Mouse (Mus musculus) gastrocnemius, postnatal 36 days (tissue): ENCODE data around the gene Glycam1. TPM values are rescaled to one million over a fixed set of nuclear protein-coding genes. Genes with fewer than 3 reads are reported as not detected.
"Not testable (repeated sequence)": the region's sequence is repeated elsewhere in the genome, so short reads cannot be mapped to it uniquely, and the experiment has no call there.

ENCODE experiments used
- DNase-seq, 2 experiments: peaks; one replicate each; pipeline ENCODE4 v3.0.0; 2022
- intact Hi-C: fragments of 180-260 bp; cut with DNase I; formaldehyde crosslinking; loops from one replicate; pipeline ENCODE4 v1.15.1; 2025
- long read RNA-seq, 2 experiments: library from polyadenylated mRNA; stranded (forward); transcript quantifications; one replicate each; pipeline ENCODE4 v2.0.0; 2021
- total RNA-seq, 2 experiments: library from RNA; stranded (reverse); gene quantifications; 2 replicates each; pipeline ENCODE4 v1.2.3; 2021

The Glycam1 gene
- not detected for total RNA-seq
- long read RNA-seq, experiment 1, result 0 reads
- long read RNA-seq, experiment 2, result 0 reads

DNA sequence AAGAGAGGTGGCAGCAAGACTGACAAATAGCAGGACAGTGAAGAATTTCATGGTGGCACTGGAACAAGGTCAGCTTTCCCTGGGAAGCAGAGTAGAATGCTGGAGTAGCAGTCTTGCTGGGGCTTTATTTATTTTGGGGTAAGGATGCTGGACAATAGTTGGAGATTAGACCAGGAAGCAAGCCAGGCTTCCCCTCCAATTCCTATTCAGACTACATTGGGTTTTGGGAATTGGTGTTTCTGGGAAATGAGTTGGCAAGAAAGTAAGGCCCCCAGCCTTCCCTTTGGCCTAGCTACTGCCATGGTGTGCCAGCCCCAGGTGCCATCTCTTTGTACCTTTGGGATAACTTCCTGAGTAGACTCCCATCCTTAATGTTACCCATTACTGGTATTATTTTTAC, at the start of gene Glycam1:
TSS of gene Glycam1 (minus strand) at position 101 of the 400 bp plus-strand sequence.
- intact Hi-C loops, result no loop called here

DNA sequence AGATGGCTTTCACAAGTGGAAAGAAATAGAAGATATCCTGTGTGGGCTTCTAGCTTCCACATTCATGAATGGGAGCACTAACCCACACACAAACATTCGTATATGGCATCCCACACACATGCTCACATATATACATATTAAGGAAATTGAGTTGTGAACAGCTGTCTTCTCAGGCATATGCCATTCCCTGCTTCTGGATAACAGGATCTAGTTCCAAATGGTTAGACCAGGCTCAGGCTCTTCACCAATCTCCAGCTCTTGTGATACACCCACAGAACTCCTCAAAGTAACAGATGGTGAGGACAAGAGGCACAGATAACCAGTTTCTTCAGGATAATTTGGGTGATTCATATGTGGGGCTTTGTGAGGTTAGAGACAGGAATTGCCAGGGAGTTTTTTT, 39.6 kb upstream of the Glycam1 start:
- DNase-seq, result no peak
- intact Hi-C loops, result no loop called here

More for the DNA sequence above, at the start of gene Glycam1:
- no peak for DNase-seq

DNA sequence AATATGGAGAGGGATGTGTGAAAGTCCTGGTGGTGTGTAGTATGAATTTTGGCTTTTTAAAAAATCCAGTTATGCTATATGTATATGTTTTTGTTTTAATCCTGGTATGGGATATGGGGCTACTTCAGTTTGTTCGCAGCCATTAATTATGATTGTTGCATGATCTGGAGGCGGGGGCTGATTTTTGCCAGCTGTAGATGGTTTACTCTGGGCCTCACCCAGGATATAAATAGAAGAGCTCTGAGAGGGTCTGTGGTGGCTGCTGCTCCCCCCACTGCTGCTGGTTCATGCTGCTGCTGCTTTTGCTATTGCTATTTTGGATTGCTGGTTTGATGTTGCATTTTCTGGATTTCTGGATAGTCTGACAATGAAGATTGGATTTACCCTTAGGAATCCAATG, 25.9 kb upstream of the Glycam1 start:
- intact Hi-C loops, result no loop called here
- no peak for DNase-seq

DNA sequence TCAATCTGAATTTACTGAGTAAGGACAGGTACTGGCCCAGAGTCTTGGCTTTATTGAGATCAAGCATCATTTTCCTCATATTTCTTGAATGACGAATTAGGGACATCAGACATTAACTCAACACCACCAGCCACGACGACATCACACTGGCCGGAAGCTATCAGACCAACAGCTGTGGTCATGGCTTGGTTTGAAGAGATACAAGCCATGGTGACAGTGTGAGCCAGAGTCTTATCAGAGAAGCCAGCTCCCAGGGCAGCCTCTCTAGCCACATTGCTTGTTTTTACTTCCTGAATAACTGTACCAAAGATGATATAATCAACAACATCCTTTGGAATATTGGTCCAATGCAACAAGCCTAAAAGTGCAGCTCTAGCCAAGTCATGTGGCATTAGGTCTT, 22.9 kb upstream of the Glycam1 start:
- intact Hi-C loops, result not testable (repeated sequence)

DNA sequence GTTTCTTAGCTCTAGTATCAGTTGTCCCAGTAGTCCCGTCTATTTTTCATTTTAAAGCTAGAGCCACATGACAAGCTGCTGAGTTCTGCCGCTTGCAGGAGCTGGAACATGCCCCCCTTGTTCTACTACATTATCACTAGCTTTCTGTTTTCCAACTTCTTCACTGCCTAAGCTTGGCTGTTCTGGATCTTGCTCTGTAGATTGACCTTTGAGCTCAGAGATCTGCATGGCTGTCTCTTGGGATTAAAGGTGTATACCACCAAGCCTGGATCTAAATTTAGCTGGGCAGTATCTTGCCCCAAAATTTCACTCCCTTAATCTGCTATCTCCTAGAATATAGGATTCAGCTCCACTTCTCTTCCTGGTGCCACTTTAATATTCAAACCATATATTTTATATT, 21.0 kb upstream of the Glycam1 start:
- intact Hi-C loops, result no loop called here
- no peak for DNase-seq

More for the DNA sequence above, 22.9 kb upstream of the Glycam1 start:
- DNase-seq, result not testable (repeated sequence)

DNA sequence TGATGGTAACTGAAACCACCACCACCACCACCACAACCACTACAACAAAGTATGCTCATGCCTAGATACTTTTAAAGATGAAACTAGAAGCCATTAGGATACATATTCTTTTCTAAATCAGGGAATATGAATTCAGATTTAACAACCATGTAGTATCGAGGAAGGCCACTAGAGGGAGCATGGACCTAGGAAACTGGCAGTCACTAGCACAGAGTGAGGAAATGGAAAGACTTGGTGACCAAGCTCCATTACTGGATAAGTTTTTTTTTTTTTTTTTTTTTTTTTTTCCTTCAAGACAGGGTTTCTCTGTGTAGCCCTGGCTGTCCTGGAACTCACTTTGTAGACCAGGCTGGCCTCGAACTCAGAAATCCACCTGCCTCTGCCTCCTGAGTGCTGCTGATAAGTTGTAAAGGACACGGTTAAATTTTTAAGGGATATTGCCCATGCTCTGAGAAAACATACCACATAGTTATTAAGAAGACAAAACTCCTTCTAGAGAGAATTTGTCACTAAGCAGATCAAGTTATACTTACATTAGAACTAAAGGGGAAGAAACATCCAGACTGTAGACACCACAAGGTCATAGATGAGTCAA, 12.7 kb downstream of the Glycam1 start:
- no peak for DNase-seq
- intact Hi-C loops, result no loop called here

DNA sequence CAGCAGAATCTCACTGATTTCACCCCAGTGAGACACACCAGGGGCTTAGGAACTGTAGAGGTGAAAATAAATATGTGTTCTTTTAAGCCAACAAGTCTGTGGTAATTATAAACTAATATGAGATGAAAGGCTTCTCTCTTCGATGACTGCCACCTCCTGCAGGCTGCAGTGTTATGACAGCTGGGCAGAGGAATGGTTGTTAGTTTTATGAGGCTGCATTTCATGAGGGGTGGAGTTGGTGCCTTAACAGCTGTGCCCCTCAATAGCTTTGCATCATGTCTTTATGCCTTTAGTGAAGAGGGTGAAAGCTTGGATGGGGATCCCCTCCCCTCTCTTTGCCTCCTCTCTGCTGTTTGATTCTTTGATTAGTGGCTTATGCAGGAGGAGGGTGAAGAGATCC, 13.8 kb downstream of the Glycam1 start:
- DNase-seq, result no peak
- intact Hi-C loops, result no loop called here

DNA sequence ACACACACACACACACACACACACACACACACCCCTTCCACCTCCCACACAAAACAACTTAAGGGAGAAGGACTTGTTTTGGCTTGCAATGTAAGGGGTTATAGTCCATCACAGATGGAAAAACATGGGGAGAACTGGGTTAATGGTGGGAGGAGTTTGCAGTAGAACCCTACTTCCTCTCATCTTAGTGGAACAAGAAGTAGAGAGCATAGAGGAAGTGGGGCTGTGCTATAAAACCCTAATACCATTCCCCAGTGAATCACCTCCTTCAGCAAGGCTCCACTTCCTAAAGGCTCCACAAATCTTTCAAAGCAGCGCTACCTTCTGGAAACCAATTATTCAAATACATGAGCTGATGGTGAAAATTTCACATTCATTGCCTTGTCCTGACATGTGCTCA, 15.4 kb downstream of the Glycam1 start:
- intact Hi-C loops, result no loop called here
- no peak for DNase-seq

DNA sequence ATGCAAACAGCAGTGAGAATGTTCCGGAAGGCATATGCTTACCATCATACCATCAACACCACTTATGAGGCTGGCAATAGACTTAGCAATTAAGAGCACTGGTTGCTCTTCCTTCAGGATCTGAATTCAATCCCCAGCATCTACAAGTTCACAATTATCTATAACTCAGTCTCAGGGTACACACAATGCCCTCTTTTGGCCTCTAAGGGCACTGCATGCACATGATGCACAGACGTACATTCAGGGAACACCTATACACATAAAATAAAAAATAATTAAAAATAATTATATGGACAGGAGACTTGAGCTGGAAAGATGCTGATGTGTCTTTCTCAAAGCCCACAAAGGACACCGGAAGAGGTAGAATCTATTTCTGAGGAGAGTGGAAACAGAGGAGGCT, 16.9 kb downstream of the Glycam1 start:
- intact Hi-C loops, result no loop called here
- DNase-seq, result no peak

DNA sequence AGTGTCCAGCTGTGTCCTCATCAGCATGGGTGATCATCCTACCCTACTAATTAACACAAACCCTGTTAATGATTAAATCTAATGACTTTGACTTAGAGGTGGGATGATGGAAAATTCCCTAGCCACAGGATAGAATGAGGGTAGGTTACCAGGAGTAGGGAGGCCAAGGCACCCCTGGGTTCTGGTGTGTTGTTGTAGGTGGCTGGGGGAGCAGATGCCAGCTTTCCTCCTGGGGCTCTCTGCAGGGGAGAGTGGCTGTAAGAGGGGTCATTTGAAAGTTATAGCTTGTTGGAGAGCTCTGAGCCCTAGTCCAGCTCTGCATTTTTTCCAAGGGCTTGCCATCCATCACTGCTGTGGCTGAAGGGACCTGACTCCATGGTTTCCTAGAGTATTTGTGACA, 22.4 kb downstream of the Glycam1 start:
- intact Hi-C loops, result no loop called here
- DNase-seq, result no peak

DNA sequence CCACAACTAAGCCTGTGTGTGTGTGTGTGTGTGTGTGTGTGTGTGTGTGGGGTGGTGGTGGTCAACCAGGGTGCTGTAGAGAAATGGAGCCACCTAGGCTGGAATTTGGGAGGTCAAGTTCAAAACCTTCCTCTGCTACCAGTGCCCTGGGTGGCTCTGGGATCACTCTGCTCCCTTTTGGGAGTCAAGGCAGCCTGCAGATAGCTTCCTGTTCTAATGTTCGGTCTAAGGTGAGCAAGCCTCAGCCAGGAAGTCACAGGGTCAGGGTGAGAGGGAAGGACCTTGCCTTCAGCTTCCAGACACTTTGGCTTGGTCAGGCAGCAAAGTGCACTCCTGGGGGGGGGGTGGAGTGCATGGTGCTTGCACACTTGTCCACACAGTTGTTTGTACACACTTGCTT, 24.2 kb downstream of the Glycam1 start:
- intact Hi-C loops, result no loop called here
- DNase-seq, result no peak

DNA sequence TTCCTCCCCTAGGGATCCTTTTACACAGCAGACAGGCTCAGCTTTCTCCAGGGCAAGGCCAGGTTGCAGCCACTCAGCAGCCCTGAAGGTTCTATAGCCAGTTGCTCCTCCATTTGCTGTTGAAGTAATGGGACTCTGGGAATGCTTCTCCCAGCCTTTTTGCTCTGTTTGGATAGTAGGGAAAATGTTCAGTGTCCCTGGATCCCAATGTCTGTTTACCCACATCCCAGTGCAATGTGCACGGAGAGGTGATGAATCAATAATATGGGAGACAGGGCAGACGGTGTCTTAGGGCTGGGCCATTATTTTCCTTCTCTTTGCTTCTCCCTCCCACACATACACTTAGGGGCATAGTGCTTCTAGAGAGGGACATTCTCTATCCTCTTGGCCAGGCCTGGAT, 25.6 kb downstream of the Glycam1 start:
- DNase-seq, result no peak
- intact Hi-C loops, result no loop called here

DNA sequence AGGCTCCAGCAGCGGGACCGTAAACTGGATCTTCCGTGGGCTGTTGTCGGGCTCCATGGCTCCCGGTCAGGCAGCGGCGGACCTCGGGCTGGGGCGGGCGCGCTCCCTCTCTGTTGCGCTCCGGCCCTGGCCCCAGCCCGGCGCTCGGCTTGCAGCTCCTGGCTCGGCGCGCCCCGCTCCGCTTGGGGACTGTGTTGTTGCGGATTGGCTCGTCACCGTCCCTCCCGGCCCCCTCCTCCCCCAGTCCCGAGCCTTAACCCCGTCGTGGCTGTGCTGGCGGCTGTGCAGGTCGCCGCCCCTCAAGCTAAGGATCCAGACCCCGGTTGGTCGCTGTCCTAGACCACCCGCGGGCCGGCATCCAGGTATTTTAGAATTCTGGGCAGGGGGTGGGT, 27.1 kb downstream of the Glycam1 start, which contains the start of gene Ppp1r1a:
TSS of gene Ppp1r1a (minus strand) at position 182 of the 392 bp plus-strand sequence.
- intact Hi-C loops, result no loop called here
- DNase-seq, result peak; percentile 44 to 48

DNA sequence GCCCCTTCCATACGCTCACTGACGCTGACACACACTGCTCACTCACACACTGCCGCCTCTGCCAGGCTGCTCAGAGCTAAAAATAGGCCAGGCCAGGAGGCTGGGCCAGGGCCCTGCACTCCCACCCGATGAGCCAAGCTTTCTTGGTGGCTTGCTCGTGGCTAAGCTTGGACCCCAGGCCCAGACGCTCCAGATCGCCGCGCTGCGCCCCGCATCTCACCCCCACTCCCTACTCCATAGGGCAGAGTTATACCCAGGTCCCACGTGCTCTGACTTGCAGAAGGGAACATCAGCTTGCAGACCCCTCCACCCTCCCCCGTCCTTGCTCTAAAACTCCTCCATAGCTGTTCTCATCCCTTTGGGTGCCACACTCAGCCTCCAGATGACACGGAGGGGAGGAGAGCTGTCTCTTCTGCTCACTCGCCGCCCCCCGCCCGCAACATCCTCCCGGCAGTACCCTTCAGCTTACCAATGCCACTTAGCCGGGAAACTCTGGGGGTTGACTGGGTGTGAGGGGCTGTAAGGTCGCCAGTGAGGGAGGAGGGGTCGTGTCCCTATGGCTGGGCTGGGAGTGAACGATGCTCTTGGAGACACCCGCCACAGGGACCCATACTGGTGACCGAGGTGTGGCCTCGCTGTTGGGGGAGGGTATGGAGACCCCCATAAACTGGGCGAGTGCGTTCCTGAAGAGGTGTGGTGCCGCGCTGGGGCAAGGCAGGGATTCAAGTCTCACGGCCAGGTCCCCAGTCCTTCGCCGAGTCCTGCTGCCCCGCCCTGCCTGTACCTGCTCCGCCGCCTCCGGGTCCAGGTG, 27.7 kb downstream of the Glycam1 start:
- DNase-seq, result no peak
- intact Hi-C loops, result no loop called here

DNA sequence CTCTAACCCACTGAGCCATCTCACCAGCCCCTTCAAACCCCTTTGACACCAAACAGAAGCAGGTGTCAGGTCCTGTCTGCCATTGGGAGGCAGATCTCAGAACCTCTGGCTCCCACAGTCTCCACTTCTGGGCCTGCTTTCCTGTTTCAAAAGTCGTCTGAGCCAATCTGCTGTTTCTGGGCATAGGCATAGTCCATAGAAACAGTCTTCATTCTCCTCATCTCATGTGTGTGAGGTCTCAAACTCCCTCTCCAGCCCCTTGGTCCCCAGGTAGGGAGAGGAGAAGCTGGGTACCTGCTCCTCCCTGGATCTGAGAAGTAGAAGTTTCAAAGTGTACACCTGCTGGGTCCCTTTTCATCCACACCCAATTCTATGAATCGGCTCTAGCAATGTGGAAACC, 28.4 kb downstream of the Glycam1 start:
- DNase-seq, result no peak
- intact Hi-C loops, result no loop called here

DNA sequence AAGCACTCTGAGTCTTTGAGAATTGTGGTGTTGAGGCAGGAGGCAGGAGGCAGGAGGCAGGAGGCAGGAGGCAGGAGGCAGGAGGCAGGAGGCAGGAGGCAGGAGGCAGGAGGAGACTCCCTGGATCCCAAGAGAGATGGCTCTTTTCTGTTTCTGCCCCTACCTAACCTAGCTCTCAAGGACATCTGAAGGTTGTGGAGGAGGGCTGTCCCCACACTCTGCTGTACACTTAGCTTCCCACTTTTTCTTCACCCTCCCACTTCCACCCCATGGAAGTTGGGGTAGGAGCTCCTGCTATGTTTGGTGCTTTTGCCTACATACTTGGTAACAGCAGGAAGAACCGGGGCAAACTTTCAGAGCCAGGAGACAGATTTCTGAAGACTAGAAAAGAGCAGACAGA, 29.1 kb downstream of the Glycam1 start:
- no peak for DNase-seq
- intact Hi-C loops, result no loop called here

DNA sequence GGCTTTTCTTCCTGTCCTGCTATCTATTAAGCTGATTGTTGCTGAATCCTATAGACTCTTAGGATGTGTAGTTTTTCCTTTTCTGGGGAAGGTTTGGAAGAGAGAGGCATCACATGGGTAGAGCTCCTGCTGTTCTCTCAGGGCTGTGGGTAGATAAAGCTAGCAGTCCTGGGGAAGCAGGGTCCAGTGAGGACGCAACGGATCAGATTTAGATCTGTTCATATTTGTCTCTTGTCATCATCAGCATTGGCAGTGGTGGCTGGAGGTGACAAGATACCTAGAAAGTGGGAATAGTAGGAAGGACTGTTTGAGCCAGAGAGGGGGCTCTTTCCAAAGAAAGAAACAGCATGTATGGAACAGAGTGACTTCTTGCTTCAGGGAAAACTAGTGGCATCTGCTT, 29.9 kb downstream of the Glycam1 start:
- no peak for DNase-seq
- intact Hi-C loops, result no loop called here

DNA sequence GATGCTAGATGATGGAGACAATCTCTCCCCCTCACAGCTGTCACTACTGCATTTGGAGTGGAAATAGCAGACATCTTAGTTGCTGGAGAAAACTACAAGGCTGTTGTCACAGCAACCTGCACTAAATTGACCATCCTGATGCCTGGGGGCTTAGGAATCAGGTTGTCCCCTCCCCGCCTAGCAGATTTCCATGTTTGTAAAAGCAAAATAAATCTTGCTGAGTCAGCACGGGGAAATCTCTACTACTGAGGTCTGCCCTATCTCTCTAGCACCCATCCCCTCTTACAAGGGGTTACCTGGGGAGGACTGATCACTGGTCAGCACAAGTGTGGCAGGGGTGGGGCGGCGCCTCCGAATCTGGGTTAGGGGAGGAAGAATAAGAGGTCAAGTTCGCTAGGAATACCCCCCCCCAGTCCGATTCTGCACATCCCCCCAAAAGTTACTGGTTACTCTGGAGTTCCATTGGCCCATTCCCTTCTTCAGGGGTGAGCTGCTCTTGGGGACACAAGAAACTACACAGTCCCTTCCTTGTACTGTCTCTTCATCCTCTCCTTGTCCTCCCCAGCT, 30.7 kb downstream of the Glycam1 start:
- DNase-seq, result no peak
- intact Hi-C loops, result no loop called here

DNA sequence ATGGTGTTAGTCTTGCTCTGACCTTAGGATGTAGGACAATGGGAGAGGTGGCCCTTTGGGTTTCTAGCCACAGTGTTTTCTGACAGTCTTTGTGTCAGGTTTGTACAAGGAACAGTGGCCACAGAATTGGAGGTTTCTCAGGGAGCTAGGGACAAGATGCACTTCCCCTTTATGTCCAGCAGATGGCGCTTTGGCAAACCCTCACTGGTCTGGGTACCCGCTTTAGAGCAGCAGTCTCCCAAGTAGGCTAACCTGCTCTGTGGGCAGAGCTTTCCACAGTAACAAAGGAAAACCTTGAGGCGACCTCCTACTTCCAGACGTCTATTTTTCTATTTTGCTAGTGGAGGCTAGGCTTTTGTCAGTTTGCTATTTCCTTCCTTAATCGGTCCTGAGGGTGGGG, 34.5 kb downstream of the Glycam1 start:
- DNase-seq, result no peak
- intact Hi-C loops, result no loop called here

DNA sequence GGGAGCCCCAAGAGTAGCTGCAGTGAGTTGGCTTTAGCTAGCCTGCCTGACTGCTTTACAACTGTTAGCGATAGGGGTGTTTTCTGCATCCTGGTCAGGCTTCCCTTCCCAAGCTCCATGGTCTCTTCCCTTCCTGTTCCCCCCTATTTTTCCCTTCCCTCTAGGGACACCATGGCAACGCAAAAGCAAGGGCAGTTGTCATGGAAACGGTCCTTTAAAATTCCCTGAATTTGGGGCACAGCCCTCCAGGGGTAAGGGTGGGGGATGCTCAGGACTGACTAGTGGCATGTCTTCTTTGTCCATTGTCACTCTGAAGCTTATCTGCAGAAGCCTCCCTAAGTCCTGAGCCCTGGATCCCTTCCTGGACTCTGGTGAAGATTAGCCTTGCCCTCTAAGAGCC, 41.7 kb downstream of the Glycam1 start:
- DNase-seq, result no peak
- intact Hi-C loops, result no loop called here

DNA sequence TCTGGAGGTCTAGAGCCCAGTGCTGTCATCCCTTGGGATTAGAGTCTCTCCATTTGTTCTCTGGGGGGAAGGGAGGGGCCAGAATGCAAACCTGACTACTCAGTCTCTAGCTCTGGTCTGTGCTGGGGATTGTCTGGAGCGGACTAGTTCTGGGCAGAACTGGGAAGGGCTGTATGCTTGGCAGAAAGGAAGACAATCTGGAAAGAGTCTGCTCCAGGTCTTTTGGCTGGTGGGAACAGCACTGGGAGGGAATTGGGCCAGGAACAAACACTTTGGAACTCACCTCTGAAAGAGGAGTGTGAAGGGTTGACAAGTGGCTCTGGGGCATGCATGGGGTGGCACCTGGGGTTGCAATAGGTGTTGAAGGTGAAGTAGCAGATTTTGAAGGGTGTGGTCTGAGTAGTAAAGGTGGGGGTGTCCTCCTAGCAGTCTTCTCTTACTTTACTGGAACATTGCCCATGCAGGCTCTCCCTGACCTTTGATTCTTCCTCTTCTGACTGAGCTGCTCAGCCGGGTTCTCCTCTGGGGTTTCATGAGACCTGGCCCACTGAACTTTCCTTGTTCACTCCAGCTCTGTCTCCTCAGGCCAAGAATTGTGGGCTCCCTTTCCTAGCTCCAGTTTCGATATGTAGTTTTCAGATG, 42.3 kb downstream of the Glycam1 start:
- no peak for DNase-seq
- intact Hi-C loops, result no loop called here
